In the genomic region with DNA sequence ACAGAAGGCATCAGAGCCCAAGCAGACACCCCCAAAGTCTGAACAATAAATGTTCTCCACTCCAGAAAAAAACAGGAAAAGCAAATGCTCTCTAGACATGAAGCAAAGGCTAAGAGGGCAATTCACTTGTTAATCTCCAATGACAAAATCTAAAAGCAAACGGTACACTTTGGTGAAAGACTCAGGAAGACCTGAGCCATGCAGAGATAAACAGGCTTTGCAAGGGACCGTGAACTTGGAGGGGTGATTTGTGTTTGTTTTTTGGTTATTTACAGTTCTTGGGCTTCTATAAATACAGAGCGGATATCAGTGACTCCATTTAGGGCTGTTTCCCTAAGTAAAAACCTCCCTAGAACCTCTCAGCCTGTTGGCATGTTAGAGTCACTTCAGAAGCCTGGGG, we compare ENCODE assay signal across 13 mouse cellular contexts.
A peak's percentile ranks its signal among the peaks of the same experiment; 100 is the strongest.
DNase-seq lines count a peak whose midpoint lies in the region; ATAC-seq and TF ChIP-seq lines count a peak whose summit lies in the region.
"Had no signal": no experiment of that assay in that cellular context is flagged by ENCODE, and none has a peak within 500 bp of the region (broad histone marks: within the 10 kb centered on the region; RNA-seq: fewer than 3 reads in every experiment).

No protein-coding gene starts in this region.

- H3K9ac ChIP-seq in heart, postnatal 0 days (replicated peaks; ENCODE audit: low read depth, low read length), result no peak overlapping the region
- H3K9ac ChIP-seq in lung, embryonic 16.5 days (ENCODE audit: low read length), result no peak overlapping the region
- H3K9ac ChIP-seq in liver, embryonic 13.5 days, result no peak overlapping the region
- H3K9ac ChIP-seq in midbrain, embryonic 13.5 days (replicated peaks), result no peak overlapping the region
- H3K9ac ChIP-seq: forebrain, embryonic 12.5 days; lung, embryonic 14.5 days; neural tube, embryonic 12.5 days had no signal

- no peak for DNase-seq in heart, postnatal 0 days (ENCODE audit: low spot score)
- DNase-seq in heart, postnatal 36 days, result no peak
- DNase-seq in lung, postnatal 25 days (ENCODE audit: low spot score), result no peak
- no peak for DNase-seq in liver, embryonic 13.5 days
- DNase-seq in urinary bladder, postnatal 25 days (ENCODE audit: low spot score), result no peak
- DNase-seq: cerebellum, adult 8-10 months; kidney, postnatal 4 days had no signal

- peak overlapping the region; percentile 61 for H3K27ac ChIP-seq in heart, postnatal 0 days (ENCODE audit: low read depth)
- H3K27ac ChIP-seq in lung, embryonic 16.5 days (ENCODE audit: low read length), result peak overlapping the region; percentile 36
- peak overlapping the region; percentile 34; the same call in 1 of the 2 replicates for H3K27ac ChIP-seq in liver, embryonic 13.5 days
- no peak overlapping the region for H3K27ac ChIP-seq in midbrain, embryonic 13.5 days
- H3K27ac ChIP-seq: forebrain, embryonic 12.5 days; neural tube, embryonic 12.5 days had no signal

- 49% methylated on average over 3 of the region's 3 CpGs for WGBS in heart, postnatal 0 days
- 29% methylated on average over 3 of the region's 3 CpGs for WGBS in lung, embryonic 16.5 days
- 38% methylated on average over 3 of the region's 3 CpGs for WGBS in liver, embryonic 13.5 days (ENCODE audit: insufficient replicate concordance)
- WGBS in midbrain, embryonic 13.5 days, result 69% methylated on average over 3 of the region's 3 CpGs

- intact Hi-C loops in heart, postnatal 36 days (cut with DNase I), result loop anchor here (5.0 kb wide), 1 partner anchor 37 kb away; no protein-coding TSS in a partner anchor

- peaks cover 54% of the 10 kb centered on the region for H3K4me1 ChIP-seq in heart, postnatal 0 days (ENCODE audit: control insufficient read depth, insufficient read depth)
- H3K4me1 ChIP-seq in lung, embryonic 16.5 days (replicated peaks; ENCODE audit: control insufficient read depth, insufficient read depth, low read length), result peaks cover 52% of the 10 kb centered on the region
- peaks cover 64% of the 10 kb centered on the region for H3K4me1 ChIP-seq in liver, embryonic 13.5 days (replicated peaks)
- H3K4me1 ChIP-seq in midbrain, embryonic 13.5 days (replicated peaks), result peaks cover 27% of the 10 kb centered on the region

- no peaks in the 10 kb centered on the region for H3K36me3 ChIP-seq in heart, postnatal 0 days (replicated peaks; ENCODE audit: control insufficient read depth, insufficient read depth, low read length)
- no peaks in the 10 kb centered on the region for H3K36me3 ChIP-seq in lung, embryonic 16.5 days (ENCODE audit: control insufficient read depth, insufficient read depth, low read length)
- H3K36me3 ChIP-seq in liver, embryonic 13.5 days, result no peaks in the 10 kb centered on the region
- H3K36me3 ChIP-seq in midbrain, embryonic 13.5 days, result no peaks in the 10 kb centered on the region
- H3K36me3 ChIP-seq: forebrain, embryonic 12.5 days; neural tube, embryonic 12.5 days had no signal

- no peaks in the 10 kb centered on the region for H3K27me3 ChIP-seq in heart, postnatal 0 days (ENCODE audit: control insufficient read depth, insufficient read depth, low read length)
- H3K27me3 ChIP-seq in lung, embryonic 16.5 days (ENCODE audit: control insufficient read depth, insufficient read depth, low read depth, low read length), result no peaks in the 10 kb centered on the region
- H3K27me3 ChIP-seq in liver, embryonic 13.5 days, result no peaks in the 10 kb centered on the region
- no peaks in the 10 kb centered on the region for H3K27me3 ChIP-seq in midbrain, embryonic 13.5 days
- H3K27me3 ChIP-seq: forebrain, embryonic 12.5 days; neural tube, embryonic 12.5 days had no signal

- H3K4me2 ChIP-seq in heart, postnatal 0 days (ENCODE audit: low read depth, low read length), result no peak overlapping the region
- no peak overlapping the region for H3K4me2 ChIP-seq in lung, embryonic 16.5 days (ENCODE audit: low read depth, low read length)
- H3K4me2 ChIP-seq in liver, embryonic 13.5 days, result no peak overlapping the region
- no peak overlapping the region for H3K4me2 ChIP-seq in midbrain, embryonic 13.5 days (replicated peaks)
- H3K4me2 ChIP-seq: forebrain, embryonic 12.5 days; lung, embryonic 14.5 days; neural tube, embryonic 12.5 days had no signal

- ATAC-seq in heart, postnatal 0 days (ENCODE audit: insufficient read depth, low read depth), result no peak
- ATAC-seq in lung, embryonic 16.5 days (ENCODE audit: low read depth), result no peak
- no peak for ATAC-seq in liver, embryonic 13.5 days (ENCODE audit: low read depth)
- ATAC-seq in midbrain, embryonic 13.5 days, result no peak
- ATAC-seq: hindbrain, embryonic 16.5 days had no signal

- no peak for TF ChIP-seq EP300 in heart, postnatal 0 days (IDR thresholded peaks at IDR 0.05; ENCODE audit: low read depth)

- no peak for TF ChIP-seq CTCF in heart, postnatal 0 days (IDR thresholded peaks at IDR 0.05; ENCODE audit: low read depth)

- H3K9me3 ChIP-seq in heart, postnatal 0 days (replicated peaks; ENCODE audit: control insufficient read depth, low read length), result no peaks in the 10 kb centered on the region
- no peaks in the 10 kb centered on the region for H3K9me3 ChIP-seq in lung, embryonic 16.5 days (ENCODE audit: control insufficient read depth, low read length)
- no peaks in the 10 kb centered on the region for H3K9me3 ChIP-seq in liver, embryonic 13.5 days (replicated peaks)
- H3K9me3 ChIP-seq in midbrain, embryonic 13.5 days, result no peaks in the 10 kb centered on the region
- H3K9me3 ChIP-seq: forebrain, embryonic 12.5 days; neural tube, embryonic 12.5 days had no signal

- H3K4me3 ChIP-seq in heart, postnatal 0 days (ENCODE audit: low read depth, low read length), result no peak overlapping the region
- no peak overlapping the region for H3K4me3 ChIP-seq in lung, embryonic 16.5 days (ENCODE audit: low read length)
- H3K4me3 ChIP-seq in liver, embryonic 13.5 days (replicated peaks), result no peak overlapping the region
- no peak overlapping the region for H3K4me3 ChIP-seq in midbrain, embryonic 13.5 days (replicated peaks)
- H3K4me3 ChIP-seq: forebrain, embryonic 12.5 days; neural tube, embryonic 12.5 days had no signal
